Mouse (Mus musculus) kidney, embryonic 15.5 days (tissue): Measurements from ENCODE around the gene Bsnd. TPM values are rescaled to one million over a fixed set of nuclear protein-coding genes. Genes with fewer than 3 reads are reported as not detected.

Experiments
- ATAC-seq: fragments of 200-750 bp; cut with Nextera tagmentation; replicated peaks from 2 replicates; pipeline ENCODE4 v1.8.0; 2017; ENCODE audit warnings: moderate TSS enrichment; ENCODE audit not compliant: low FRiP score
- H3K27ac ChIP-seq: fragments of 300-500 bp; sonication (generic); 2 replicates; pipeline ENCODE4 v1.5.1; 2015; ENCODE audit warnings: mild to moderate bottlenecking, inconsistent platforms
- H3K27me3 ChIP-seq: fragments of 300-500 bp; sonication (generic); 2 replicates; pipeline ENCODE4 v1.6.1; 2015; ENCODE audit warnings: inconsistent platforms
- H3K36me3 ChIP-seq: fragments of 300-500 bp; sonication (generic); 2 replicates; pipeline ENCODE4 v1.6.1; 2015; ENCODE audit warnings: inconsistent platforms
- H3K4me1 ChIP-seq: fragments of 300-500 bp; sonication (generic); 2 replicates; pipeline ENCODE4 v1.6.1; 2015; ENCODE audit warnings: inconsistent platforms
- H3K4me2 ChIP-seq: fragments of 300-500 bp; sonication (generic); 2 replicates; pipeline ENCODE4 v1.6.1; 2015; ENCODE audit warnings: moderate library complexity, mild to moderate bottlenecking, inconsistent platforms
- H3K4me3 ChIP-seq: fragments of 300-500 bp; sonication (generic); replicated peaks from 2 replicates; pipeline ENCODE4 v1.5.1; 2015; ENCODE audit warnings: mild to moderate bottlenecking, inconsistent platforms
- H3K9ac ChIP-seq: fragments of 300-500 bp; sonication (generic); 2 replicates; pipeline ENCODE4 v1.6.1; 2015; ENCODE audit warnings: mild to moderate bottlenecking, inconsistent platforms
- H3K9me3 ChIP-seq: fragments of 300-500 bp; sonication (generic); replicated peaks from 2 replicates; pipeline ENCODE4 v1.6.1; 2016; ENCODE audit warnings: inconsistent platforms
- WGBS: fragments of 180-500 bp; shearing (Covaris S2); methylation state at CpG from one replicate; pipeline ENCODE4 v1.1.7; 2015; ENCODE audit warnings: mixed read lengths; 5-methylcytosine and 5-hydroxymethylcytosine counted together
- polyA plus RNA-seq: library from polyadenylated mRNA; unstranded; fragments of >200 nt; fragmentation: Nextera tagmentation; extraction: Ambion mirVana; gene quantifications from 2 replicates; pipeline ENCODE4 v1.2.1, GENCODE M21; 2015

Gene Bsnd
- polyA plus RNA-seq, 1 experiment from 2014 or later: 8.9 TPM

DNA sequence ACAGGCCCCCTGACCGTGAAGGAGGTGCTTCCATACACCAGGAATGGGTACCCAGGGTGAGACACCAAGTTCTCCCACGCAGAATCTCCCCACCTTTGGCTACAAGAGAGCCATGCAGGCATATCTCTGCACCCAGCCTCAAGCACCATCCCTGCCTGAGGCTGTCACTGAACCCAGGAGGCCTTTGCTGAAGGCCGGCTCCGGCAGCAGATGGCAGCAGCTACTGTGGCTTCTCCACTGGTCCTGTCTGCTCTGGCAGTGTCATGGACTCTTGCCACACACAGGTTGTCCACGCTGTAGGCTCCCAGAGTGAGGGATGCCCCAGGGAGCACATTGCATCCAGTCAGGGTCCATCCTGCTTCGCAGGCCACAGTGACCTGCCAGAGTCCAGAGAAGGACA is 48.9 kb downstream of the Bsnd start:
- H3K9me3 ChIP-seq: no peaks in the 10 kb centered on the region
- H3K4me1 ChIP-seq: no peaks in the 10 kb centered on the region
- 81% methylated on average over 6 of the region's 6 CpGs for WGBS
- no peak for ATAC-seq
- no peaks in the 10 kb centered on the region for H3K27me3 ChIP-seq
- no peak overlapping the region for H3K4me2 ChIP-seq
- H3K4me3 ChIP-seq: no peak overlapping the region
- H3K36me3 ChIP-seq: peaks cover 43% of the 10 kb centered on the region
- no peak overlapping the region for H3K9ac ChIP-seq
- H3K27ac ChIP-seq: no peak overlapping the region

DNA sequence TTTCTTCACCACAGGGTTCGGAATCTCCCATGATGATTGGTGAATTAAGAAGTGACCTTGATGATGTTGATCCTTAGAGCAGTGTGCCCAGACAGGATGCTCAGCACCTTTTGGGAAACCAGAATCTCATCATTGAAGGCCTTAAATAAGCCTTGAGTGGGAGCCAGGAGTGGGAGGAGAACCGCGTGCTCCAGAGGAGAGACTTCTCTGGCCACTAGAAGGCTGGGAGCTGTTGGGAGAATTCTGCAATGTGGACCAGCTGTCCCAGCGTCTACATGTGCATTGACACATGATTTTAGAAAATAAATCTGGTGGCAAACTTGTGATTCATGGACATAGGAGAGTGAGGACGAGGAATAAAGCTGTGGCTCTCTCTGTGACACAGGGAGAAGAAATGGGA is 53.3 kb downstream of the Bsnd start:
- no peak for ATAC-seq
- Histone ChIP-seq H3K4me3 (no peak overlapping the region), H3K9me3 (no peaks in the 10 kb centered on the region), H3K4me2 (no peak overlapping the region), H3K27ac (no peak overlapping the region), H3K36me3 (peaks cover 88% of the 10 kb centered on the region), H3K27me3 (no peaks in the 10 kb centered on the region), H3K4me1 (no peaks in the 10 kb centered on the region), H3K9ac (no peak overlapping the region)
- WGBS: 88% methylated on average over 5 of the region's 5 CpGs

DNA sequence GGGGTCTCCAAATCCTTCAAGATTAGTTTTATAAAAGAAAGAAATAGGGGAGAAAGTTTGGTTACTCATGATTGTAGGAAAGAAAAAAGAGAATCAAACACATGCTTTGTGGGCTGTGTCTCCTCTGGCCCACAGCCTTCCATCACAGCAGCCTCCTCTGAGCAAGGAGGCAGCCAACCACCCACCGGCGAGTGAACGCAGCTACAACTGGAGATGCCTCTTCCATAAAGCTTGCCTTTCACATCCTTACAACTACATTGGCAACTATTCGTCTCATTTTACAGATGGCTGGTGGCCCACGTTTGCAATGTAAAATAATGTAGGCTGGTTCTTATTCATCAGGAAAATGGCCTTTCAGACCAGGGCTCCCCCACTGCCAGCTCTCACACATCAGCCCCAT is 54.9 kb downstream of the Bsnd start:
- Histone ChIP-seq H3K9ac (no peak overlapping the region), H3K9me3 (no peaks in the 10 kb centered on the region), H3K36me3 (peaks cover 96% of the 10 kb centered on the region), H3K27ac (no peak overlapping the region), H3K27me3 (no peaks in the 10 kb centered on the region), H3K4me2 (no peak overlapping the region), H3K4me1 (no peaks in the 10 kb centered on the region), H3K4me3 (no peak overlapping the region)
- ATAC-seq: no peak
- WGBS: 97% methylated on average over 5 of the region's 5 CpGs

DNA sequence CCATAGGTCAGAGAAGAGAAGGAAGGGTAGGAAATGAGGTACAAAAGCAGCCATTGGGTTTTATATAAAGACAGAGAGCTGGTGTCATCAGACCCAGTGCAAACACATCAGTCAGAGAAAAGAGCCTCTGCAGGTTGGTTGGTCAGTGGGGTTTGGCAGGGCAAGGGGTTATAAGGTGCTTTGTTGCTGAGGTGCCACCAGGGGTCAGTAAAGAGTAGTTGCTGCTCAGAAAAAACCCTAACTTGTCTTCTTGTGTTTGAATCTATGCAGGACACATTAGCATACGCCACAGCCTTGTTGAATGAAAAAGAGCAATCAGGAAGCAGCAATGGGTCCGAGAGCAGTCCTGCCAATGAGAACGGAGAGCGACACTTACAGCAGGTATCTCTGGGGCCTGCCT is 55.6 kb downstream of the Bsnd start:
- no peak for ATAC-seq
- H3K36me3 ChIP-seq: peaks cover 96% of the 10 kb centered on the region
- 77% methylated on average over 4 of the region's 4 CpGs for WGBS

DNA sequence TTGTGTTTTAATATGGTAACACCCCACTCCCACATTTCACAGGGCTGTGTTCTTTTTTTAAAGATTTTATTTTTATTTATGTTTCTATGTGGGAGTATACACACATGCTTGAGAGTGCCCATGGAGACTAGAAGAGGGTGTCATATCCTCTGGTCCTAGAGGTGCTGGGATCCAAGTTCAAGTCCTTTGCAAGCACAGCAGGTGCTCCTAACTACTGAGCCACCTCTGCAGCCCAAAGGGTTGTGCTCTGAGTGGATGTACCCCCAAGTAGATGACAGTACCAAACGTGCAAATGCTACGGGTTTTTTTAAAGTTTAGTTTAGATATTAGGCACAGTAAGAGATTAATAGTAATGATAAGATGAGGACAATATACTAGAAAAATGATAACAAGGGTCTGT is 56.7 kb downstream of the Bsnd start:
- no peaks in the 10 kb centered on the region for H3K27me3 ChIP-seq
- H3K9me3 ChIP-seq: no peaks in the 10 kb centered on the region
- H3K9ac ChIP-seq: no peak overlapping the region
- H3K27ac ChIP-seq: no peak overlapping the region
- peaks cover 96% of the 10 kb centered on the region for H3K36me3 ChIP-seq
- no peak overlapping the region for H3K4me3 ChIP-seq
- H3K4me1 ChIP-seq: no peaks in the 10 kb centered on the region
- H3K4me2 ChIP-seq: no peak overlapping the region
- ATAC-seq: no peak
- 92% methylated on average over 2 of the region's 2 CpGs for WGBS

More for the DNA sequence above, 55.6 kb downstream of the Bsnd start:
- no peak overlapping the region for H3K27ac ChIP-seq
- no peak overlapping the region for H3K4me2 ChIP-seq
- no peaks in the 10 kb centered on the region for H3K4me1 ChIP-seq
- no peaks in the 10 kb centered on the region for H3K27me3 ChIP-seq
- H3K9ac ChIP-seq: no peak overlapping the region
- H3K9me3 ChIP-seq: no peaks in the 10 kb centered on the region
- H3K4me3 ChIP-seq: no peak overlapping the region

Other genes starting within 250 kb of the Bsnd start
- gene Usp24, start 176.1 kb downstream of the Bsnd start, polyA plus RNA-seq: 8.3 and 9.3 TPM in 2 replicates
- gene Pcsk9, start 28.0 kb downstream of the Bsnd start, polyA plus RNA-seq: 16.3 and 18.8 TPM in 2 replicates
- gene Dhcr24, start 68.8 kb upstream of the Bsnd start, polyA plus RNA-seq: 4.6 and 4.8 TPM in 2 replicates
- gene Lexm, start 125.0 kb upstream of the Bsnd start, polyA plus RNA-seq: not detected in 2 replicates
- gene Ttc22, start 130.1 kb upstream of the Bsnd start, polyA plus RNA-seq: 5.8 and 6.0 TPM in 2 replicates
- 13.4 and 14.8 TPM in 2 replicates for gene Pars2, start 158.8 kb upstream of the Bsnd start, polyA plus RNA-seq
- 98.1 and 104 TPM in 2 replicates for gene Ttc4, start 186.7 kb upstream of the Bsnd start, polyA plus RNA-seq
- gene Mroh7, start 238.6 kb upstream of the Bsnd start, polyA plus RNA-seq: 0.52 and 0.57 TPM in 2 replicates
- gene Fam151a, start 241.6 kb upstream of the Bsnd start, polyA plus RNA-seq: 5.3 and 5.7 TPM in 2 replicates